Mouse (Mus musculus) neutrophil, adult 5-6 weeks (primary cell): ENCODE measurements around the gene Phf7. TPM values are rescaled to one million over a fixed set of nuclear protein-coding genes. Genes with fewer than 3 reads are reported as not detected.
A peak's percentile ranks its signal among the peaks of the same experiment; 100 is the strongest.

Experiments
- ATAC-seq: fragments of 151-379, 151-347 bp; 2 replicates; pipeline ENCODE4 v1.8.0; 2017; ENCODE audit warnings: mild to moderate bottlenecking, moderate TSS enrichment; ENCODE audit not compliant: insufficient number of reproducible peaks, poor library complexity, low FRiP score, severe bottlenecking; ENCODE audit errors: extremely low read depth
- total RNA-seq: library from RNA; stranded (forward); fragments of 200-1000 nt; gene quantifications from 2 replicates; pipeline ENCODE4 v1.2.3, GENCODE M21; 2017

The Phf7 gene
- 18.7 and 19.3 TPM in 2 replicates for total RNA-seq

DNA sequence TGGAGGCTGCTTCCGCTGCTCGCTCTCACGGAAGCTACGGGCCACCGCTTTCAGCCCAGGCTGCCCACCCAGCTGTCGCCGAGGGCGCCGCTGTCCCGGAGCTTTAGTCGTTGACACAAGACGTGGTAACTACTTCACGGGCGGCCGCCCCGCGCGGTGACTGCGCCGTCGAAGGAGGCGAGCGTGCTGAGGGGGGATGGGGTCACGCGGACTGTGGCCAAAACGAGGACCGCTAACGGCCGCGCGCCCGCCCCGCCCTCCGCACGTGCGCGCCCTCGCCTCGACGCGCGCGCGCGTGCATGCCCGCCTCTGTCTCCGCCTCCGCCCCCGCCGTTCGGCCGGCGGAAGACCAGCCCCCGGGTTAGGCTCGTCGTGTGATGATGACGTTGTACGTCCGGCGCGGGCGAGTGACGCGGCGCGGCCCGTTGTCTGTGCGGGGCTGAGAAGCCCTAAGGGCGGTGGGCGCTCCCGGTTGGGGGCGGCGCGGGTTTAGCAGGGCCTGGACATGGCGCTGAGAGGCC lies at the start of gene Phf7, which contains the start of gene Bap1:
Phf7 (minus strand) TSS at position 234 of the 521 bp plus-strand sequence.
Bap1 (plus strand) TSS at position 367 of the 521 bp plus-strand sequence.
- ATAC-seq = peak; percentile 87

- ATAC-seq = no peak
These were observed 34.6 kb upstream of the Phf7 start for GRCm38 (mm10) chr14:31285728-31286127.

DNA sequence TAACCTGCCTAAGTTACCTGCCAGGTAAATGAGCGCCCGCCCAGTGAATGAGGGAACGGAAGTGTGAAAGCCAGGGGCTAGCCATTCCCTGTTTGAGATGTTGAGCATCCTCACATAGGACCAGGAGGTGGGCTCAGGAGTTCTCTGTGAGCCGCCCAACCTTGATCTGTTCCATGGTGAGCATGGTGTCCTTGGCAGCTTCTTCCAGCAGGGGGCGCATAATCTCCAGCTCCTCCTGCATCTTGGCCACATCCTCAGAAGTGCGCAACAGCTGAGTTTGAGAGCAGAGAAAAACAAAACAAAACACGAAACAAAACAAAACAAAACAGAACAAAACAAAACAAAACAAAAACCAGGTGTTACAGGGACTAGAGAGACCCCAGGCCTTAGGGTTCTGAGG lies 21.0 kb upstream of the Phf7 start:
- ATAC-seq = peak; percentile 62

DNA sequence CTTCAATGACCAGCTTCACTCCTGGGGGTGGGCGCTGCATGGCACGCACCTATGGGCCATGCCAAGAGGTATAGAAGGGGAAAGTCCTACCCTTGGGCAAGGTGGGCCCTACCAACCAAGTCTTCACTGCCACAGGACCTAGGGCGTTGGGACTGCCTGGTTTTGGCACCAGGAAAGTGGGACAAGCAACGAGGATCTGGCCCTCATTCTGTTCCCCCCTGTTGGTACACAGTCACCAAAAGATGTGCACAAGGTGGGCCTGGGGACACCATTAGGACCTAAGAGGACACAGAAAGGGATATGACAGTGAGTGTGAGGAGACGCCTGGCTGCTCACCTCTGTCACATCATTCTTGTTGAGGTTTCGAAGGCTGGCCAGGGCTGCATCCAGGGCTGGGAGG lies 20.0 kb upstream of the Phf7 start:
- no peak for ATAC-seq

DNA sequence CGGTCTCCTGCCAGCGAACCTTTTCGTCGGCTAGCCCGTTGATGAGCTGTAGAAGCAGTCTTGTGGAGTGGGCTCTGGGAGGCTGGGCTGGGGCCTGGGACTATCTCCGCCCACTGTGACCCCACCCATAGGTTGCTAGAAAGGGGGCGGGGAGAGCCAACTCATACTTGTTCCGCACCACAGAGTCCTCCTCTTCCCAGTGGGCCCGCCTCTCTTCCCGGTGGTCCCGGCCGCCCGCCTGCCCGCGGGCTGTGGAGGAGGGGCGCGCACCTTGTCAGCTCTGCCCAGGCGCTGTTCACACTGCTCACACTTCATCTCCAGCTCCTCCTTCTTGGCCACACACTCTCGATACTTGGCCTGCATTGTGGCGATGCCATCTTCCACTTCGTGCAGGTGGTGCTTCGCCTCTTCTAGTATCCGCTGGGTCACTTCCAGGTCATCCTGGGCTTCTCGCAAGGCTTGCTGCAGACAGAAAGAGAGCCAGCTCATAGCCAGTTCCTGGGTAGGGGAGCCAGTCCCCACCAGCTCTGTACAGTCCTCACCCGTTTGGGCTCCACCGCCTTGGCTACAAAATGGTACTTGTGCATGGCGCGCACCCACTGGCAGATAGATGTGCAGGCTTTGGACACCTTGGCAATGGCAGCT lies 18.5 kb upstream of the Phf7 start:
- no peak for ATAC-seq

GRCm38 (mm10) chr14:31268301-31269001 lies 17.3 kb upstream of the Phf7 start:
- ATAC-seq = no peak

DNA sequence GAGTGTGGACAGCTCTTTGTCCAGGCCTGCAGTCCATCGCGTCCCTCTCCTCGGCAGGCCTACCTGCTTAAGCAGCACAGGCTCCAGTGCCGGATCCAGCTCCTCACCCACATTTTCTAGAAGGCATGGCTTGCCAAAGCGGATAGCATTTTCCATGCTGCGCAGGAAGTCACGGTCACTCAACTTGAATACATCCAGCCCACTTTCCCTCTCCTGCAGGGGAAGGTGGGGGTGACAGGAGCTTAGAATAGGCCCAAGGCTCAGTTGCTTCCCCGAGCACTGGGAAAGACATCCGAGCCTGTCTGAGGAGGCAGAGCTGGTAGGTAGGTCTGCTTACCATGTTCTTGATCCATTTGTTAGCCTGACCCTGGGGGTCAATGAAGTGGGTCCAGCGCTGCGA lies 16.5 kb upstream of the Phf7 start:
- no peak for ATAC-seq

DNA sequence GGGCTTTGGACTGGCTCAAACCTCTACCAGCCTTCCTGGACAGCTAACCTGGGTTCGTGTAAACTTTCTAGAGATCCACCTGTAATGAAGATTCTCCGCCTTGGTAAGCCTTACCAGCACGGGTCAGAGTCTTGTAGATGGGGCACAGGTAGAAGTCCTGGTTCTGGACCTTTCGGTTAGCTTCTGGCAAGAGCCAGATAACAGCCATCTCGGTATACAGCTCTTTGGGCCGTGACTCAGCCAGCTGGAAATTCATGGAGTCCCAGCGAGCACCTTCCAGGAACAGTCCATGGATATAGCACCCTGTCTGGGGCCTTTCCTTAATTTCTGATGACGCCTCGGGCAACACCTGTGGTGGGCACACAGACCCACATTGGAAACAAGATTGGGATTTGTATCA lies 9.8 kb upstream of the Phf7 start:
- no peak for ATAC-seq

DNA sequence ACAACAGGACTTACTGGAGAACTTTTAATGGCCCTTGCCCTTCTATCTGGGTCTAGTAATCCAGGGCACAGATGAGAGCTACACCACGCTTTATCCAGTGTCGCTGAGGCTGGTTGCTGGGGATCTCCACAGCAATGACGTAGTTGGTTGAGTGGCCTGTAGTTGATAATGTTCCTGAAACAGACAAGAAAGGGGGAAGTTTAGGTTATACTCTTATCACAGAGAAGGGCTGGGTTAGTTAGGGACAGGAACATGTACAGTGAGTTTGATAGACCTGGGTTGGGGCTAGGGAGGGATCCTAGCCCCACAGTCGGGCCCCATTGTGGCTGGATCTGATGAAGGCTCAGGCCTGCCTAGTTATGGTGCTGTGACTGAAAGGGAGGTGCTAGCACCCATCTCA lies 9.3 kb upstream of the Phf7 start:
- ATAC-seq = no peak

GRCm38 (mm10) chr14:31258476-31259050 lies 7.4 kb upstream of the Phf7 start:
- no peak for ATAC-seq

DNA sequence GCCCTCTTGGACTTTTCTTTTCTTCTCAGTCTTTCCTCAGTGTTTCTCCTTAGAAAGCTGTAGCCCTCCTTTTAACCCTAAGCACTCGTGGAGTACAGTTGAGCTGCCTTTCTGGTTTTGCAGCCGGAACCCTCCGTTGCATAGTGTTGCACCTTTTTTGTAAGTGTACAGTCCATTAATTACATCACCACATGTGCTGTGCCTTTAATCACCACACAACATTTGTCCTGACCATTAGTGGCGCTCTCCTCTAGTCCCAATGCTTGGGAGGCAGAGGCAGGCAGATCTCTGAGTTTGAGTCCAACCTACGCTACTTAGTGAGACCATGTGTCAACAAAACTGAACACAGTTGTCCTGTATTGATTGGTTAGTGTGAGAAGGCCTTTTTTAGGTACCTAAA lies 974 bp upstream of the Phf7 start:
- ATAC-seq = no peak

DNA sequence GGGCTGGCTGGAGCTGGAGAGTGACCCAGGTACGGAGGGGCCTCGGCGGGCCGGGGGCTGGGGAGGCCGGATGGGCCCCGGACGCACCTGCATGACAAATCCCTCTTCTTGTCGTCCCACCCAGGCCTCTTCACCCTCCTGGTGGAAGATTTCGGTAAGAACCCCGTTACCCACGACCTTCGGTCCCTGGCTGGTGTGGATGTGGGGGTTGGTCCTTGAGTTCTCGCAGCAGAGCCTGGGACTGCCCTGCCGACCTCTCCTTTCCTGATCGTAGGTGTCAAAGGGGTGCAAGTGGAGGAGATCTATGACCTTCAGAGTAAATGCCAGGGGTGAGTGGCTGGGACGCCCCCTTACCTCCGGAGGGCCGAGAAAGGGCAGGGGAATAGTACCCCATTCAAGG lies 509 bp upstream of the Phf7 start:
- ATAC-seq = no peak

GRCm38 (mm10) chr14:31250222-31251083 lies 664 bp downstream of the Phf7 start:
- no peak for ATAC-seq

DNA sequence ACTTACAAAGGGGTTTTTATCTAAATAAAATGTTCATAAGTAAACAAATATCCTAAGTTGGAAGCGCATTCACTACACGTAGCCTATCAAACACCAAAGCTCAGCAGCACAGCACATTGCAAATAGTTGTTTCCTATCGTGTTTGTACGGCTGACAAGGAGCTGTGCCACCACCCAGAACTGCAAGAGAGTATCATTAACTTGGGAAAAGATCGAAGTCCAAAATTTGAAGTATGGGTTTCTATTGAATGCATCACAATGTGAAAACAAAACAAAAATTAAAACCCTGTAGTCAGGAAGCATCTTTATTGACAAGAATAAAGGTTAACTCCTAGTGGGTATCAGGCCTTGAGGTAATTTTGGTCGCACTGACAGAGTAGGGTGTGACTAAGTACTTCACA lies 2.7 kb downstream of the Phf7 start:
- no peak for ATAC-seq

- no peak for ATAC-seq
These were observed 5.2 kb downstream of the Phf7 start for GRCm38 (mm10) chr14:31245946-31246345.

DNA sequence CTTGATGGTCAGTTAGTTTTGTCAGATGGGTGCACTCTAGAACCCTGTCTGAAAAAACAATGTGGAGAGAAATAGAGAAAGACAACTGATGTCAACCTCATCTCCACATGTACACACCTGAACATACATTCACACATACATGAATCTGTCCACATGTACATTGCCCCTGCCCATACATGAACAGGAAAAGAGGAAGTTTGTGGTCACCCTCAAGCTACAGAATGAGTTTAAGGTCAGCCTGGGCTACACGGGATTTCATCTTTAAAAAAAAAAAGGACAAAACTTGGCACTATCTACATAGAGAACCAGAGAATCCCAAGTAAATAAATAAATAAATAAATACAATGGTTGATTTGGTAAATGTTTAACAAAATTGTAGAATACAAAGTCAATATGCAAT lies 6.3 kb downstream of the Phf7 start:
- ATAC-seq = no peak

DNA sequence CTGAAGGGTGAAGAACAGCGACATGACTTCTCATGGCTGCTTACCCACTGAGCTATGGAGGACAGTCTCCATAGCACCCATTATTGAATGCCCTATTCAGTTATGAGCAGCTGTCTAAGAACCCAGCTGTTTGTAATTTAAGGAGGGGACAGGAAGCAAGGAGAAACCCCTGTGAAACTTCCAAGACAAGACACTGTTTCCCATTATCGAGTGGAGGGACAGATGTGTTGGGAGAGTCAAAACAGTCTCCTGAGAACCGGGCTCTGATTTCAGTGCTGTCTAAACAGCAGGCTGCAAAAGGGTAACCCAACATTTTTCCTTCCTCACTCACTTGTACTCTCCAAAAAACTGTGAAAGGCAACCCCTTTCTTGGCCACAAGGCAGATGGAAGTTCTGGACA lies 10.6 kb downstream of the Phf7 start:
- ATAC-seq = no peak

DNA sequence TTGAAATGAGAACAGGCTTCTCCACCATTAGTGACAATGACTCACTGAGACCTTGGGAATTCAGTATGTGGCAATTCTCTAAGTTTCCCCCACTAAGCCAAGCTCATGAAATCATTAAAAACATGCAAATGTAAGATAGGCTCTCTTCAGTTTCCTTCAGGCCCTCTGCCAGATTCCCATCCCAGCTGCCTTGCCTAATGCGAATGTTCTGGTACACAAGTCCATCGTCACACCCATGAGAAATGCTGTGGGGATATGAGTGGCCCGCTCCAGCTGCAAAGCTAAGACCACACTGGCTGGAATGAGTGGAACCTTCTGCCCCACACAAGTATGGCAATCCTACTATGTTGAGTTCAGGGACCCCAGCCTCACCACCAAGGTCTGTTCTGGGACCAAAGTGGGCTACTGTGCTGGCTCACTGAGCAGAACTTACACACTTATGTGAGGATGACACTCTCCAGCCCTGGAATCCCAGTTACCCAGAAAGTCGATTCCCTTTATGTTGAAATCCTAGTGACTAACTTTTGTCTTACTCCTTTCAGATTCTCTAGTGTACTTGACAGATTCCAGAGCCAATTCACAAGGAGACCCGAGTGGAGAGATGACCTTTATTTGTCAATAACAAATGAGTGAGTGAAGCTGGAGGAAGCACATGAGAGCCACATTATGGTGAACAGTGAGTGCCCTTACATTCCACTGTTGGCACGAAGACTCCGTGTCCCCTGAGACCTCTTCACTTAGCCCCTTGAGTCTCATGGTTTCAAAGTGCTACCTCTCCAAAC lies 13.8 kb downstream of the Phf7 start:
- no peak for ATAC-seq
